Mouse (Mus musculus): ENCODE measurements at regions not wholly inside any gene's neighbourhood (a gene's known extent, or its start where the extent isn't known, plus 50 kb on each side); places are given as distances from the start of the nearest gene placed in this dataset.

DNA sequence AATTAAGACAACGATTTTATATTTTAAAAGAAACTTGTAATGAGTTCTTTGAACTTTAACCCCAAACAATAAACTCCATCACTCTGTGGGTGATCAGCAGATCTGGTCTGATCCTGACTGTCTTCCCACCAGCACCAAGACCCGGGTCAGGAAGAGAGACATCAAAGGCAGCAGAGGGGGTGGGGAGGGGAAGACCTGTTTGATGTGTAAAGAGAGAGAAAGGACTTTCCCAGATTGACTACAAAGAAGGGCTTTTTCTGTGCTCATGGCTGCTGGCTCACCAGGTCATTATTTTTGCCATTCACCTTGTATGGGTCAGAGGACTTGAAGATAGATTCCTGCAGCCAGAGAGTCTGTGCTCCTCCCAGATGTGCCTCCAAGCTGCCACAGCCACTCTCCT, 177.4 kb upstream of the Bmper start:
- TF ChIP-seq CTCF (IDR thresholded peaks at IDR 0.05; ENCODE audit: borderline replicate concordance, insufficient read depth, low read length), result no peak
- no peak for TF ChIP-seq POLR2A (IDR thresholded peaks at IDR 0.05; ENCODE audit: low read depth, low read length)
